Mouse (Mus musculus): Measurements from ENCODE around the gene Atxn1. TPM values are rescaled to one million over a fixed set of nuclear protein-coding genes. Genes with fewer than 3 reads are reported as not detected.

Gene Atxn1
- polyA plus RNA-seq, 1 experiment = 3.2 TPM

GRCm38 (mm10) chr13:45609461-45609860, 355.3 kb downstream of the Atxn1 start:
- TF ChIP-seq FLI1 (IDR thresholded peaks at IDR 0.05; ENCODE audit: low read length) (no peak), GATA1 (IDR thresholded peaks at IDR 0.05; ENCODE audit: borderline replicate concordance, low read length) (no peak)
- H3K27me3 ChIP-seq (replicated peaks) = no peaks in the 10 kb centered on the region
- peaks cover 7% of the 10 kb centered on the region; the same call in 1 of the 2 replicates for H3K4me1 ChIP-seq
- H3K36me3 ChIP-seq (replicated peaks; ENCODE audit: low read length) = peaks cover 19% of the 10 kb centered on the region
- no peak overlapping the region for H3K4me3 ChIP-seq (replicated peaks)
- peaks cover 21% of the 10 kb centered on the region for H3K9me3 ChIP-seq

DNA sequence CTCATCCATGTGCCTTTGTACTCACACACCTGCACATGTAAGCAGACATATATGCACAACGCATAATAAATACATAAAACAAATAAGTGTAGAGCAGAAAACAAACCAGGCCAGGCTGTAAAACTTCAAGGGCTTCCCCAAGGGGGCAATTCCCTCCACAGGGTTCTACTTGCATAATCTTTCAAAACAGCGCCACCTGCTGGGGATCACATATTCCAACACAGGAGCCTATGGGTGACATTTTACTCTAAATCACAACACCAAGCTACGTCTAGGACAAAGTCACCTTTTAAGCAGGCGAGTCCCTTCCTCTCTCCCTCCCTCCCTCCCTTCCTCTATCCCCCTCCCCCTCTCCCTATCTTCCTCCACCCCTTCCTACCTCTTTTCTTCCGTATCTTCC, 356.2 kb downstream of the Atxn1 start:
- TF ChIP-seq FLI1 (IDR thresholded peaks at IDR 0.05; ENCODE audit: low read length) (no peak), GATA1 (IDR thresholded peaks at IDR 0.05; ENCODE audit: borderline replicate concordance, low read length) (no peak)
- H3K27me3 ChIP-seq (replicated peaks) = no peaks in the 10 kb centered on the region
- H3K36me3 ChIP-seq (replicated peaks; ENCODE audit: low read length) = peaks cover 17% of the 10 kb centered on the region
- peaks cover 7% of the 10 kb centered on the region; the same call in 1 of the 2 replicates for H3K4me1 ChIP-seq
- H3K9me3 ChIP-seq = peaks cover 21% of the 10 kb centered on the region
- H3K4me3 ChIP-seq (replicated peaks) = no peak overlapping the region

DNA sequence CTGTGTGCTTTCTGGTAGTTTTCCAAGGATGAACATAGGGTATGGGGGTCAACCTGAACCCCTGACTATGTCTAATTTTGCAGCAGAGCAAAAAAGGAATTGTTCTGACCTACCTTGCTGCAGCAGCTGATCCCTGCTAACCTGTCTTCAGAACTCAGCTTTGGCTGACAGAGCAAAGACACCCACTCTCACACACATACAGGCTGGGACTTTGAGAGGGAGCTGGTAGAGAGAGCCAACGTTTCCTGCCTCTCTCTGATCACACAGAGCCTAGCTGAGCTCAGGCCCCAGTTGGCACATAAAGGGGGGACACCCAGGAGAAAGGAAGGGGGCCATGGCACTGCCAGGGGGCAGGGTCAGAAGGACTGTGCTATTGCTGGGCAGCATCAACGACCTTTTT, 356.9 kb downstream of the Atxn1 start:
- TF ChIP-seq GATA1 (IDR thresholded peaks at IDR 0.05; ENCODE audit: borderline replicate concordance, low read length) (no peak), FLI1 (IDR thresholded peaks at IDR 0.05; ENCODE audit: low read length) (no peak)
- H3K4me3 ChIP-seq (replicated peaks) = no peak overlapping the region
- H3K9me3 ChIP-seq = peaks cover 21% of the 10 kb centered on the region
- H3K4me1 ChIP-seq = peaks cover 7% of the 10 kb centered on the region; the same call in 1 of the 2 replicates
- H3K36me3 ChIP-seq (replicated peaks; ENCODE audit: low read length) = peaks cover 17% of the 10 kb centered on the region
- no peaks in the 10 kb centered on the region for H3K27me3 ChIP-seq (replicated peaks)

DNA sequence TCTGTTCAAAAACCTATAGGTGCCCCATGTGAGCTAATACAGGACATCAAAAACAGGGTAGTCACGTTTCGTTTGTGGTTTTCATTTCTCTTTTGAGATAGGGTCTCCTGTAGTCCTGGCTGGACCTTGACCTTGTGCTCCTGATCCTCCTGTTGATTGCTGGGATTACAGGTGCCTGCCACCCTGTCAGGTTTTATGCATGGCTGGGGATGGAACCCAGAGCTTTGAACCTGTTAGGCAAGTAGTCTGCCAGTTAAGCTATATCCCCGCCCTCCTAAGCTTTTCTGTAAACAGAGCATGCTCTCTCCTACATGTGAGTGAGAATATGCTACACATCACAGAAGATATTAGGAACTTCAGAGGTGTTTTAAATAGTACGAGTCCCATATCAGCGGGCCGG, 361.2 kb downstream of the Atxn1 start:
- Histone ChIP-seq H3K4me3 (replicated peaks) (no peak overlapping the region), H3K4me1 (no peaks in the 10 kb centered on the region), H3K36me3 (replicated peaks; ENCODE audit: low read length) (peaks cover 13% of the 10 kb centered on the region), H3K9me3 (peaks cover 12% of the 10 kb centered on the region), H3K27me3 (replicated peaks) (no peaks in the 10 kb centered on the region)
- TF ChIP-seq FLI1 (IDR thresholded peaks at IDR 0.05; ENCODE audit: low read length) (no peak), GATA1 (IDR thresholded peaks at IDR 0.05; ENCODE audit: borderline replicate concordance, low read length) (no peak)

DNA sequence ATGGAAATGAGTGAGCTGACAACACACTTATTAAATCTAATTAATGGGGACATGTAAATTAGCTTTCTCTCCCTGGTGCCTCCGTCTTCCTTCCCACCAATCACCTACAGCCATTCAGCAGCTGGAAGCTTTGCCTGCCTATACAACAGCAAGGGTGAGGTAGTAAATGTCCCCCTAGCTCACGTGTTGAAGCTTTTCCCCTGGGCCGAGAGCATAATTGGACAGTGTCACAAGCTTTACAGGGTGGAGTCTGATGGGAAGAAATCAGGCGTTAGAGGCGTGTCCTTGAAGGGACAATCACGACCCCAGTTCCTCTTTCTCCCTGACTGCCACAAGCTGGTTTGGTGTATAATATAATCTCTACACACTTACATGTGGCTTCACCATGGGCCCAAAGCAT, 364.4 kb downstream of the Atxn1 start:
- no peak for TF ChIP-seq GATA1 (IDR thresholded peaks at IDR 0.05; ENCODE audit: borderline replicate concordance, low read length)
- no peak for TF ChIP-seq FLI1 (IDR thresholded peaks at IDR 0.05; ENCODE audit: low read length)
- peaks cover 2% of the 10 kb centered on the region for H3K36me3 ChIP-seq (replicated peaks; ENCODE audit: low read length)

GRCm38 (mm10) chr13:45599831-45600230, 365.0 kb downstream of the Atxn1 start:
- Histone ChIP-seq H3K4me1 (no peaks in the 10 kb centered on the region), H3K36me3 (replicated peaks; ENCODE audit: low read length) (peaks cover 2% of the 10 kb centered on the region), H3K4me3 (replicated peaks) (no peak overlapping the region), H3K9me3 (no peaks in the 10 kb centered on the region), H3K27me3 (replicated peaks) (no peaks in the 10 kb centered on the region)
- TF ChIP-seq FLI1 (IDR thresholded peaks at IDR 0.05; ENCODE audit: low read length) (no peak), GATA1 (IDR thresholded peaks at IDR 0.05; ENCODE audit: borderline replicate concordance, low read length) (no peak)

More for the DNA sequence above, 364.4 kb downstream of the Atxn1 start:
- H3K4me1 ChIP-seq = no peaks in the 10 kb centered on the region
- no peaks in the 10 kb centered on the region for H3K9me3 ChIP-seq
- H3K27me3 ChIP-seq (replicated peaks) = no peaks in the 10 kb centered on the region
- no peak overlapping the region for H3K4me3 ChIP-seq (replicated peaks)

DNA sequence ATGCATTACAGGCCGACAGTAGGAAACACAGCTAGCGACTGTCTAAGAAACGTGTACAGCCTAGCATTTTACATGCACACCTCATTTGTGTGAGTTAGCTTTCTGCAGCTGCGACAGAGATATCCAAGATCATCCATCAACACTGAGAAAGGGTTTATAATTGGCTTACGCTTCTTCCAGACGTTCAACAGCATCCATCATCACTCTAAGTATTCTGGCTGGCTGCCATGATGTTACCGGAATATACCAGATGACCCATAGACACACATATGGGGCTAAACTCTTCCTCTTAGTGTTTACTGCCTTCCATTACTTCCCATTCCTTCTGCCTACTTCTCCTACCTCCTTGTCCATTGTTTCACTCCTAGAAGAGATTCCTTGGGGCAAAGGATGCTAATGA, 369.4 kb downstream of the Atxn1 start:
- TF ChIP-seq GATA1 (IDR thresholded peaks at IDR 0.05; ENCODE audit: borderline replicate concordance, low read length) (no peak), FLI1 (IDR thresholded peaks at IDR 0.05; ENCODE audit: low read length) (no peak)
- Histone ChIP-seq H3K9me3 (no peaks in the 10 kb centered on the region), H3K36me3 (replicated peaks; ENCODE audit: low read length) (no peaks in the 10 kb centered on the region)

DNA sequence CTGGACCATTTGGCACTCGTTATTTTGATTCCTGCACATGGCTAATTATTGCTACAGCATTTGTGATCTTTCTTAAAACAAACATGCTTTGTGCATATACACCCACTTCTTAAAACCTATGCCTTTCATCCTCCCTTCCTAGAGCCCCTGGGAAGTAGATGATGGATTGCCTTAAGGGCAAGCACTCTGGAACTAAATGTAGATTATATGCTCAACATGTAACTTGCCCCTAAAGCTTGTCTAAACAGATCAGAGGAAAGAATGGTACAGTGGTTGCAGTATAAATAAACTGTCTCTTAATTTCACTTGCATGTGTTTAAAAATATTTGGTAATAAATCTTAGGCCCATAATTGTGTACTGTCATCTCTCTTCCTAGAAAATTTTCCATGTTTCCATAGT, 370.9 kb downstream of the Atxn1 start:
- no peaks in the 10 kb centered on the region for H3K27me3 ChIP-seq (replicated peaks)
- no peaks in the 10 kb centered on the region for H3K4me1 ChIP-seq
- no peaks in the 10 kb centered on the region for H3K36me3 ChIP-seq (replicated peaks; ENCODE audit: low read length)
- H3K4me3 ChIP-seq (replicated peaks) = no peak overlapping the region
- TF ChIP-seq FLI1 (IDR thresholded peaks at IDR 0.05; ENCODE audit: low read length) = no peak
- no peak for TF ChIP-seq GATA1 (IDR thresholded peaks at IDR 0.05; ENCODE audit: borderline replicate concordance, low read length)
- no peaks in the 10 kb centered on the region for H3K9me3 ChIP-seq

More for the DNA sequence above, 369.4 kb downstream of the Atxn1 start:
- no peaks in the 10 kb centered on the region for H3K27me3 ChIP-seq (replicated peaks)
- no peaks in the 10 kb centered on the region for H3K4me1 ChIP-seq
- no peak overlapping the region for H3K4me3 ChIP-seq (replicated peaks)

- H3K27me3 ChIP-seq (replicated peaks) = no peaks in the 10 kb centered on the region
- TF ChIP-seq GATA1 (IDR thresholded peaks at IDR 0.05; ENCODE audit: borderline replicate concordance, low read length) (no peak), FLI1 (IDR thresholded peaks at IDR 0.05; ENCODE audit: low read length) (no peak)
- H3K4me3 ChIP-seq (replicated peaks) = no peak overlapping the region
- H3K36me3 ChIP-seq (replicated peaks; ENCODE audit: low read length) = no peaks in the 10 kb centered on the region
- no peaks in the 10 kb centered on the region for H3K9me3 ChIP-seq
- H3K4me1 ChIP-seq = peaks cover 4% of the 10 kb centered on the region
Observed at GRCm38 (mm10) chr13:45590898-45591297, 373.9 kb downstream of the Atxn1 start.

GRCm38 (mm10) chr13:45583061-45583460, 381.7 kb downstream of the Atxn1 start:
- H3K36me3 ChIP-seq (replicated peaks; ENCODE audit: low read length) = peaks cover 29% of the 10 kb centered on the region
- TF ChIP-seq GATA1 (IDR thresholded peaks at IDR 0.05; ENCODE audit: borderline replicate concordance, low read length) = no peak
- no peak for TF ChIP-seq FLI1 (IDR thresholded peaks at IDR 0.05; ENCODE audit: low read length)
- no peaks in the 10 kb centered on the region for H3K27me3 ChIP-seq (replicated peaks)
- H3K4me1 ChIP-seq = peaks cover 13% of the 10 kb centered on the region
- peaks cover 7% of the 10 kb centered on the region for H3K9me3 ChIP-seq
- no peak overlapping the region for H3K4me3 ChIP-seq (replicated peaks)

- Histone ChIP-seq H3K36me3 (replicated peaks; ENCODE audit: low read length) (peaks cover 29% of the 10 kb centered on the region), H3K4me1 (peaks cover 18% of the 10 kb centered on the region), H3K4me3 (replicated peaks) (no peak overlapping the region), H3K9me3 (peaks cover 7% of the 10 kb centered on the region), H3K27me3 (replicated peaks) (no peaks in the 10 kb centered on the region)
- TF ChIP-seq FLI1 (IDR thresholded peaks at IDR 0.05; ENCODE audit: low read length) (no peak), GATA1 (IDR thresholded peaks at IDR 0.05; ENCODE audit: borderline replicate concordance, low read length) (no peak)
Observed at GRCm38 (mm10) chr13:45582294-45582693, 382.5 kb downstream of the Atxn1 start.
